Mouse (Mus musculus): ENCODE measurements around the gene Dffa. TPM values are rescaled to one million over a fixed set of nuclear protein-coding genes. Genes with fewer than 3 reads are reported as not detected.

Dffa gene
- polyA plus RNA-seq (2012; ENCODE audit: low replicate concordance), result 3.3 and 13.7 TPM in 2 replicates

DNA sequence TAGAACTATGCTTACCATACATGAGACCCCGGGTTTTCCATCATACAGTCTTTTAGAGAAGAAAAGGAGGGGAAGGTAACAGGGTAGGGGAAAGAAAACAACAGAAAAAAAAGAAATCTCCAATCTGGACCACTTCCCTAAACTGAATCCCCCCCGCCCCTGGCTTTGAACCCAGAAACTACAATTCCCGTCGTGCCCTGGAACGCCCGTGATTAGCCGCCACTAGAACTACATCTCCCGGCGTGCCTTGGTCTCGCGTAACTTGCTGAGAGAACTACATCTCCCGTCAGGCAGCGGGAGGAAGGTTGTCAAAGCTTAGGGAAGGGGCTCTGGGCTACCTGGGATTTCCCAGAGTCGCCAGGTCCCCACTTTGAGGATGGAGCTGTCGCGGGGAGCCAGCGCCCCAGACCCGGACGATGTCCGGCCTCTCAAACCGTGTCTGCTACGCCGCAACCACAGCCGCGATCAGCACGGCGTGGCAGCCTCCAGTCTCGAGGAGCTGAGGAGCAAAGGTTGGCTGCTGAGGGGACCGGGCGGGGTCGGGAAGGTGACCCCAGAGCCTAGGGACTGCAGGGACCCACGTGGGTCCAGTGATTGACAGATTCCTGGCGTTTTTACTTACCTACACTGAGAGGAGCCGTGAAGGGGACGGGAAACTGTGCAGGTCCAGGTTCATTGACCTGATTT lies at the start of gene Dffa:
Dffa (plus strand) TSS at position 272 of the 687 bp plus-strand sequence.

DNA sequence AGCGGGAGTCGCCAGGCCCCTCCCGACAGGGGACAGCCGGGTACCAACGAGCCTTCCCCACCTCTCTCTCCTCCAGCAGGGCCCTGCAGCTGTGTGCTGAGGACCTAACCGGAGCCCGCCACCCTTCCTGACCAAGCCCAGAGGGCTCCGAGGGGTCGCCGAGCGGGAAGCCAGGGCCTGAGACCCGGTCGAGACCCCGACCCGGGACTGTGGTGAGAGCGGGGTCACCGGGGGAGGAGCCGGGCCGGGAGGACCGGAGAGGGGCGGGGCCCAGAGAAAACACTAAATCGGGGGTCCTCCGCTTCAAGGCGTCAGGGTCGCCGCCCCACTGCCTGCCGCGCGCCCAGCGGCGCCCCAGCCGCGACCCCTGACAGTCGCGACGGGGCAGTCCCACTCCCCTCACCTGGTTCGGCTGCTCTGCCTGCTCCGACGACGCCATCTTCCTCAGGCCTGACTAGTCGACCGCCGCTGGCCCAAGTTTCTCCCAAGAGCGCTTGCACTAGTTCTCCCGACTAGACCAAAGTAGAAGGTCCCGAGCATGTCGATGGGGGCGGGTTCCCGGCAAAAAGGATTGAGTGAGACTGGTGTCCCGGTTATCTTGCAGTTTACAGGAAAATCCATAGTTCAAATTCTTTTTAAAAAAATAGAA lies 4.5 kb upstream of the Dffa start, which contains the start of gene Pex14:
Pex14 (minus strand) TSS at position 508 of the 649 bp plus-strand sequence.

DNA sequence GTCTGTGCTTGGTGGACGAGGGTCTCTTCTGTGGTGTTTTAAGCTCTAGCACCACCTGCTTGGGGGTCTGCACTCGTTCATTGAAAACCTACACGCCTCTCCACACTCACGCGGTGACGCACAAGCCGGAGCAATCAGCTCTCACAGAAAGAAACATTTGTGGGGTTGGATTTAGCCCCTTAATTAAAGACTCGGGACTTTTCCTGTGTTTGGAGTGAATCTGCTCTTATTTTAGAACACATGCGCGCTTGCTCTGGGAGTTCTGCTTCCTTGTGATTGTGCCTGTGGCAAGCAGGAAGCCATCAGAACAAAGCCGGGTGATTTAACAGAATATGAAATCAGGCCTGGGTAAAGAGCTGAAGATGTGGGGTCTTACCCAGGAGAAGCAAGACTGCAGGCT lies 22.7 kb downstream of the Dffa start, which contains the start of gene Cort:
Cort (minus strand) TSS at position 101 of the 400 bp plus-strand sequence.

DNA sequence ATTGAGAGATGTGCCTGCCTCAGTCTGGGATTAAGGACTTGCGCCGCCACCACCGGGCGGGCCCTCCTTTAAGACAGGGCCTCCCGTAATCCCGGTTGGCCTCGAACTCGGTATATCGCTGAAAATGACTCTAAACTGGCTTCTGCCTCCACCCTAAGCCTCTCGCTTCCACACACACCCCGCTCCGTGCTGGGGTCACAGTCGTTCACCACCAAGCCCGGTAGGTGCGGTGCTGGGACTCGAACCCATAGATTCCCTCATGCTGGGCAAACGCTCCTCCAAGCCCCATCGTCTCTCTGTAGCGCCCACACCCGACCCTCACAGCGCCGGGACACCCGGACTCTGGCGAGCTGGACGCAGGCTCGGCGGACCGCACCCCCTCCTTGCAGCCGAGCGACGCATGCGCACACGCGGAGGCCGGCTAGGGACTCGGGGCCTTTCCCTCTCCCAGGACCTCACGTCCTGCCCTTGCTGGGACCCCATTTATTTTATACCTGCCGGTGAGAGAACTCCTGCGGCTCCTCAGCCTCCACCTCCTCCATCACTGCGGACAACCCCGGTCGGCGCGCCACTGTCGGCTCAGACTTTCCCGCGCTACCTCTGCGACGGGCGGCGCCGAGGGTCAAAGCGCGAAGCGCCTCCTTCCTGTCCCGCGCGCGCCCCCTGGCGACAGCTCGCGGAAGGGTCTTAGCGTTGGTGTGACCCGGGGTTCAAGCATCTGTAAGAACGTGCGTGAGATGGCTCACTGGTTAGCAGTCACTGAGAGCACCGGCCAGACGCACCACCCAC lies 33.2 kb downstream of the Dffa start, which contains the start of gene Cenps:
Cenps (minus strand) TSS at position 648 of the 789 bp plus-strand sequence.

DNA sequence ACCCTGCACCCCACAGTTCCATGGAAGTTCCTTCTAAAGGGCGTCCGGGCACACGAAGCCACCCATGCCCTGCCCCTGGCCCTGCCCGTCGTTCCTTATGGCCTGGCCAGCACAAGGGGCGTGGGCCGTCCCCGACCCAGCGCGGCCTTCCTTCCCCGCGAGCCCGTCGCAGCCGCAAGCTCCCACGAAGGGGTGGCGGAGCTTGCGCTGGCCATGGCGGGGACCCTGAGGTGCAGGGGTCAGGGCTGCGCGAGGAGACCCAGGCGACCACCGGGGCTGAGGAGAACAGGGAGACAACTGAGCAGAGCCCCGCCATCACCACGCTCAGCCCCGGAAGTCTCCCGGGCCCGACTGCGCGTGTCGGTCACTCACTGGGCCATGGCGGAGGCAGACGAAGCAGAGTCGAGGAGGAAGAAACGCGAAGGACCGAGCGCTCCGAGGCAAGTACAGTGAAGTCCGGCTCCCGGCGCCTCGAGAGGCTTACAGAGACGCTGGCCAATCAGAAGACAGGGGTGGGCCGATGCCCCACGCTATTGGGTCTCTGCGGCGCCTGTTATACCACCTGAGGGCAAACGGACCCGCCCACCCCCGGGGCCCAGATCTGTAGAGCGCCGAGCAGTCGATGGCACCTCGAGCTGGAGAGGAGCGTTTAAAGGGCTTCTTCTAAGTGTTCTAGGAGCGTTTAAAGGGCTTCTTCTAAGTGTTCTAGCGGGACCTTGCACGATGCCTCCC lies 62.4 kb downstream of the Dffa start, which contains the start of gene Pgd:
Pgd (minus strand) TSS at position 557 of the 732 bp plus-strand sequence.

Other genes starting within 250 kb of the Dffa start
- gene Pex14, start 4.3 kb upstream of the Dffa start, polyA plus RNA-seq (2012; ENCODE audit: low replicate concordance), result 32.4 and 42.8 TPM in 2 replicates
- 17.0 and 56.5 TPM in 2 replicates for gene Cort, start 22.6 kb downstream of the Dffa start, polyA plus RNA-seq (2012; ENCODE audit: low replicate concordance)
- gene Cenps, start 33.5 kb downstream of the Dffa start, polyA plus RNA-seq (2012; ENCODE audit: low replicate concordance), result 15.0 and 18.2 TPM in 2 replicates
- 62.2 and 108 TPM in 2 replicates for gene Pgd, start 62.6 kb downstream of the Dffa start, polyA plus RNA-seq (2012; ENCODE audit: low replicate concordance)
- gene Kif1b, start 203.5 kb downstream of the Dffa start, polyA plus RNA-seq (2012; ENCODE audit: low replicate concordance), result 1.5 and 3.1 TPM in 2 replicates